Mouse (Mus musculus): ENCODE measurements around the gene Mrps35.
A peak's percentile ranks its signal among the peaks of the same experiment; 100 is the strongest.

The Mrps35 gene

GRCm38 (mm10) chr6:147090191-147090590 is 47.6 kb downstream of the Mrps35 start:
- no peak for DNase-seq

DNA sequence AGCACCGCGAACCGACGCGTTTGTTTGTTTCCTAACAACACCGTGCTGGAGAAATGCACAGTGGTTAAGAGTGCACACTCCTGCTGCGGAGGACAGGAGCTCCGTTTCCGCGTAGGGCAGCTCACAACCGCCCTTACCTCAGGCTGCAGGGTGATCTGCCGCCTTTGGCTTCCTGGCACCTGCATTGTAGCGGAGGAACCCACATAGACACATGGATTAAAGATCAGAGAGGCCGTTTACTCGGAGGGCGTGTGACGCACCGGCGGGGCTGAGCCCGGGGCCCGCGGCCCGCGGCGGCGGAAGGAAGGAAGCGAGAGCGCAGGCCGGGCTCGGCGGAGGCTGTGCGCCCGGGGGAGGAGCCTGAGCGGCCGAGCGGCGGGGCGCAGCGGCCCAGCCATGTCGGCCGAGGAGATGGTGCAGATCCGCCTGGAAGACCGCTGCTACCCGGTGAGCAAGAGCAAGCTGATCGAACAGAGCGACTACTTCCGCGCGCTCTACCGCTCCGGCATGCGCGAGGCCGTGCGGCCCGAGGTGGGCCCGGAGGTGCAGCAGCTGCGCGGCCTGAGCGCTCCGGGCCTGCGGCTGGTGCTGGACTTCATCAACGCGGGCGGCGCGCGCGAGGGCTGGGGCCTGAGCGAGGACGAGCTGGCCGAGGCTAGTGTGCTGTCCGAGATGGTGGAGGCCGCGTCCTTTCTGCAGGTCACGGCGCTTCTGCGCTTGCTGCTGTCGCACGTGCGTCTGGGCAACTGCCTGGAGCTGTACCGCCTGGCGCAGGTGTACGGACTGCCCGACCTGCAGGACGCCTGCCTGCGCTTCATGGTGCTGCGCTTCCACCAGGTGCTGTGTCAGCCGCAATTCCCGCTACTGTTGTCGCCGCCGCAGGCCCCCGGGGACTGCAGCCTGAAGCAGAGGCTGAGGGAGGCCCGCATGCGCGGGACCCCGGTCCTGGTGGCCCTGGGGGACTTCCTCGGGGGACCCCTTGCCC is 48.9 kb downstream of the Mrps35 start, which contains the start of gene Klhl42:
Gene Klhl42 (plus strand): TSS at position 244 of the 985 bp plus-strand sequence.
- peak; percentile 85 for DNase-seq

GRCm38 (mm10) chr6:147092136-147092535 is 49.6 kb downstream of the Mrps35 start:
- DNase-seq = peak; percentile 47

GRCm38 (mm10) chr6:147094771-147095170 is 52.2 kb downstream of the Mrps35 start:
- DNase-seq = no peak

DNA sequence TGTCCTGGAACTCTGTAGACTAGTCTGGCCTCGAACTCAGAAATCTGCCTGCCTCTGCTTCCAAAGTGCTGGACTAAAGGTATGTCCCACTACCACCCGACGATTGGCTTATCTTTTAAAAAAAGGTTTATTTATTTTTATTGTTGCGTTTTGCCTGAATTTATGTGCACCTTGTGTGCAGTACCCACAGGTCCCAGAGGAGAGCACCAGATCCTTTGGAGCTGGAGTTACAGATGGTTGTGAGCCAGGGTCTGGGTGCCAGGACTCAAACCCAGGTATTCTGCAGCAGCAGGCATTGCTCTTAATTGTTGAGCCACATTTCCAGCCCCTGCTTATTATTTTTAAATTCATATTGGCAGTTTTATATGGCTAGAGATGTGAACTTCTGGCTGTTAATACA is 53.5 kb downstream of the Mrps35 start:
- no peak for DNase-seq

DNA sequence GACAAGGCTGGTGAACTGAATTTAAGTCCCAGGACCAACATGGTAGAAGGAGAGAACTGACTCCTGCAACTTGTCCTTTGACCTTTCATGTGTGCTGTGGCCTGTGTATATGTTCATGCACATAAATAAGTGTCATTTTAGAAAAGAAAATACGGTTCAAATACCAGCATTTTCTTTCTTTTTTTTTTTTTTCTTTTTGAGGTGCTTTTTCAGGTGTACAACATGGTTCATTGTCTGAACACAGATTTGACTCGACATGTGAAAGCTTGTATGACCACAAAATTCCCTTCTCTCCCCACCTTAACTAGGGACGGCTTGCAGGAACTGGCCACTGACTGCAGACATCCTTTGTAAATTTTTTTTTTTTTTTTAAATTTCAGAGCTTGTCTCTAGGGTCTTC is 54.4 kb downstream of the Mrps35 start:
- no peak for DNase-seq

DNA sequence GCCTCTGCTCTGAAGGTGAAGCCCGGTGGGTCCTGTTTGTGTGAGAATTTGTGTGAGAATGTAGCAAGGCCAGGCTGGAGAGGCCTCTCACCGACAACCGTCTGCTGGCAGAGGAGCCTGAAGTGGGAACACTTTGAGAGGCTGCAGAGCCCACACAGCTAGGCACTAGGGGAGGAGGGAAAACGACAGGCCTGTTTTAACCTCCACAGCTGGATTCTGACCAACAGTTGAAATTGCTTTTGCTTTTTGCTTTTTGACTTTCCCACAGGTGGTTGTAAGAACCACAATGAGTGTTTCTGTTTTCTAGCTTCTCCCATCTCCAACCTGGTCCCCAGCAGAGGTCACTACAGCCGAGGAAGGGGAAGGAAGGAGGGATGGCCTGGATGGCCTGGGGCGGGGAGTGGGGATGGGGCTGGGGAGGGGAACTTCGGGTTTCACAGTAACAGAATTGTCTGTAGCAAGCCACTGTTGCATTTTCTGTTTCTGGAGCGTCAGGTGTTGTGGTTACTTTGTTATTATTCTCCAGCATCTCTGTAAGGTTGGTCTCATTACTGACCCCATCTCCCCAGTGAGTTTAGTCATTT is 54.9 kb downstream of the Mrps35 start:
- no peak for DNase-seq

DNA sequence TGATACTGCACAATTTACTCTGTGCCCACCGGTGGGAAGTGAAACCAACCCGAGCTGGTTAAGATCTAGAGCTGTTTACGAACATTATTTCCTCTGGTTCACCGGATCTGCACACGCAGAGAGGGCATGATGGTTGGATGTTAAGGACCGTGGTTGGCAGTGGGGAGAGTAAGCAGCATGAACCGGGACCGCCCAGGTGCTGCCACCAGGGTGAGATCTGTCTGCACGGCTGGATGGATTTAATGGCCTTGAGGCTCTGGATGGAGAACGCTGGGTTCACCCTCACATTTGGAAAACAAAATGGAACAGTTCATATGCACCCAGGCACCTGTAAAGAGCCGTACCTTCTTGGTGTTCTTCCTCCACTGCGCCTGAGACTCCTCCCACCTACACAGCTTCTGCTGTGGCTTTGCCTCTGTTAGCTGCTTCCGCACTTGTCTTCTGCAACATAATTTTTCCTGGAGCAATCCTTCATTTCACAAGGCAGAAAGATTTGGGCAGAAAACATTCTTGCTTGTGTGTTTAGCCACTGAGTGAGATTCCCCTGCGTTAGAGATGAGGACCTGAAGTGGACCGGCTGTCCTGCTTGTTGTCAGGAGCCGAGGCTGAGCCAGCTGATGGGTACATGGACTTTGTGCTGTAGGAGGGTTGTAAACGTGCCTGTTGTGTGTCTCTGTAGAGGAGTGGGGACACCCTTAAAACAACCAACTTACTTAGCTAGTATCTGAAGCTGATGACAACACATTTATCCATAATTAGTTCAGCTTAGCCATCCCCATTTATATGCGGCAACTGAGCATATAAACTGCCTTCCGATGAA is 57.1 kb downstream of the Mrps35 start:
- DNase-seq = no peak

DNA sequence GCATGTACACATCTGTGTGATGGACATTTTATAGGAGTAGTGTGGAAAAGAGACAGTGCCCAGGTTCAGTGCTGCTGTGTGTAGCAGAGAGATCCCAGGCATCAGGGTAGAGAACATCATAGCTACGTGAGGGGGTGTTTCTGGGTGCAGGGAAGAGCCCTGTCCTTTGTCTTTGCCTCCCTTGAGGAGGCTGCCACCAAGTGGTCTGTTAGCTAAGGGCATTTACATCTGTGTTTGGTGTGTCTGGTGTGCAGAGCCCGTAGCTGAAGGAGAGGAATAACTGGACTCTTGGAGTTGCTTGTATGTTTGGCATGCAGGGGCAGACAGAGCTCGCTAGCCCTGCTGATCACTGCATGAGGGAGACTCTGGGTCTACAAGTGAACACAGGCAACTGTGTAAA is 59.7 kb downstream of the Mrps35 start:
- peak; percentile 4 for DNase-seq

- DNase-seq = no peak
These were observed 63.0 kb downstream of the Mrps35 start for GRCm38 (mm10) chr6:147105529-147105928.

DNA sequence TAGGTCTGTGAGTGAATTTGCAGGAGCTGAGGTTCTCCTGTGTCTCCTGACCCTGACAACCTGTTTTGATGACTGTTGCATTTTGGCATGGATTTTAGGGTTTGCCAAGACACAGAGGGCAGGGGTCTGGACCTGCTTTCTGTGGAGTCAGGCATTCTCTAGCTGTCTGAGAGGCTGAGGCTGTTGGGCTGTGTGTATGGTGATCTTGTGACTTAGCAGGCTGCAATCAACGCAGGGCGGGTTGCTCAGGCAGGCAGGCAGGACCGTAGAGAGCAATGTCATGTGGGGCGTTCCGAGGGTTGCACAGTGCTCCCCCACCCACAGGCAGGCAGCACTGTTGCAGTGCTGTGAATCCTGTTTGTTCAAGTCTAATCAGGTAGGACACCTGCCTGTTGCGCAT is 64.2 kb downstream of the Mrps35 start:
- DNase-seq = no peak

GRCm38 (mm10) chr6:147109283-147109682 is 66.7 kb downstream of the Mrps35 start:
- DNase-seq = no peak

GRCm38 (mm10) chr6:147116579-147116978 is 74.0 kb downstream of the Mrps35 start:
- peak; percentile 69 for DNase-seq

- no peak for DNase-seq
These were observed 75.2 kb downstream of the Mrps35 start for GRCm38 (mm10) chr6:147117764-147118163.

DNA sequence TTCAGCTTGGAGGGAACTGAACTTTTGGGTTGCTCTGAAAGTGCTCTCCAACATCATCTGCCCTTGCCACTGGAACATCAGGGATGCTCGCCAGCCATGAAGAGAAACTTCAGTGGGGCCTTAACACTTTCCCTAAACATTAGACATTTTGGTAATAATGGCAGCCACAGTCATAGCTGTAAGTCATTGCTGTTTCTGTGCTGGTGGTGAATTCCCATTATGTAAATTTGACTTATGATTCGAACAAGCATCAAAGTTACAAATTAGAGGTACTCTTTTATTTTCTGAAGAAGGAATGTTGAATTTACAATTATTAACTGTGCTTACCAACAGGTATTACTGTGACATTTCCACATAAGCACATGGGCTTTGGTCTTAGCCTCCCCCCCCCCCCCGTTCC is 75.6 kb downstream of the Mrps35 start:
- no peak for DNase-seq

- peak; percentile 22 for DNase-seq
These were observed 78.8 kb downstream of the Mrps35 start for GRCm38 (mm10) chr6:147121320-147121719.

Data from right cerebral cortex, postnatal 25 days (tissue).